Mouse (Mus musculus) kidney, embryonic 16.5 days (tissue): ENCODE measurements around the gene Cracr2a. TPM values are rescaled to one million over a fixed set of nuclear protein-coding genes. Genes with fewer than 3 reads are reported as not detected.

Experiments used
- ATAC-seq: fragments of 200-750 bp; cut with Nextera tagmentation; 2 replicates; pipeline ENCODE4 v1.8.0; 2017; ENCODE audit warnings: moderate TSS enrichment; ENCODE audit not compliant: low FRiP score, low TSS enrichment
- H3K27ac ChIP-seq: fragments of 300-500 bp; sonication (generic); 2 replicates; pipeline ENCODE4 v1.5.1; 2014; ENCODE audit warnings: low read length
- H3K27me3 ChIP-seq: fragments of 300-500 bp; sonication (generic); 2 replicates; pipeline ENCODE4 v1.6.1; 2014; ENCODE audit warnings: low read length, control low read depth, mixed read lengths; ENCODE audit not compliant: insufficient read depth
- H3K36me3 ChIP-seq: fragments of 300-500 bp; sonication (generic); 2 replicates; pipeline ENCODE4 v1.6.1; 2014; ENCODE audit warnings: low read length, control low read depth, mixed read lengths; ENCODE audit not compliant: insufficient read depth
- H3K4me1 ChIP-seq: fragments of 300-500 bp; sonication (generic); 2 replicates; pipeline ENCODE4 v1.6.1; 2014; ENCODE audit warnings: low read length, control low read depth, mixed read lengths; ENCODE audit not compliant: insufficient read depth
- H3K4me2 ChIP-seq: fragments of 300-500 bp; sonication (generic); replicated peaks from 2 replicates; pipeline ENCODE4 v1.6.1; 2014; ENCODE audit warnings: low read depth, low read length
- H3K4me3 ChIP-seq: fragments of 300-500 bp; sonication (generic); 2 replicates; pipeline ENCODE4 v1.5.1; 2014; ENCODE audit warnings: mild to moderate bottlenecking, low read length
- H3K9ac ChIP-seq: fragments of 300-500 bp; sonication (generic); replicated peaks from 2 replicates; pipeline ENCODE4 v1.6.1; 2014; ENCODE audit warnings: low read length
- H3K9me3 ChIP-seq: fragments of 300-500 bp; sonication (generic); 2 replicates; pipeline ENCODE4 v1.6.1; 2016; ENCODE audit warnings: low read length, control low read depth
- WGBS: fragments of 180-500 bp; shearing (Covaris S2); extraction: QIAGEN DNeasy Blood & Tissue Kit; methylation state at CpG from one replicate; pipeline ENCODE4 v1.1.7; 2014; 5-methylcytosine and 5-hydroxymethylcytosine counted together
- polyA plus RNA-seq: library from polyadenylated mRNA; unstranded; fragments of >200 nt; fragmentation: Nextera tagmentation; extraction: Ambion mirVana; gene quantifications from 2 replicates; pipeline ENCODE4 v1.2.1, GENCODE M21; 2015

The Cracr2a gene
- polyA plus RNA-seq, 1 experiment from 2014 or later: 2.0 TPM

DNA sequence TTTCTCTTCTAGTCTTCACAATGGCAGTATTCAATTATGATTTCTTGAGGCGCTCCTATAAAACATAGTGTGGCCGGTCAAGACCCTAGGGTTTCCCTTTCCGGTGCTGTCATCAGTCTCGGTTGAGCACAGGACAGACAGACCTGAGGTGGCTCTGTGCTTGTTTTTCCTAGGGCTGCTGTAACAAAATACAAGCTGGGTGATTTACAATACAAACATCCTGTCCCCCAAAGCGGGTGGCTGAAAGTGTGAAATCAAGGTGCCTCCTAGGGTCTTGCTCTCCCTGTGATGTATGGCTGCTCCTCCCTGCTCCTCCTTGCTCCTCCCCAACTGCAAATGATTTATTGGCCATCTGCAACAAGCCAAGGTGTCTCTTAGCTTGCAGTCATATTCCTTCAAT is 17.7 kb downstream of the Cracr2a start:
- 13% methylated on average over 5 of the region's 5 CpGs for WGBS
- no peak overlapping the region for H3K4me3 ChIP-seq
- H3K4me2 ChIP-seq: no peak overlapping the region
- H3K4me1 ChIP-seq: peaks cover 26% of the 10 kb centered on the region
- no peaks in the 10 kb centered on the region for H3K27me3 ChIP-seq
- no peak overlapping the region for H3K27ac ChIP-seq
- no peaks in the 10 kb centered on the region for H3K36me3 ChIP-seq
- H3K9me3 ChIP-seq: no peaks in the 10 kb centered on the region
- ATAC-seq: peak; percentile 60; the same call in 1 of the 2 replicates
- H3K9ac ChIP-seq: no peak overlapping the region

DNA sequence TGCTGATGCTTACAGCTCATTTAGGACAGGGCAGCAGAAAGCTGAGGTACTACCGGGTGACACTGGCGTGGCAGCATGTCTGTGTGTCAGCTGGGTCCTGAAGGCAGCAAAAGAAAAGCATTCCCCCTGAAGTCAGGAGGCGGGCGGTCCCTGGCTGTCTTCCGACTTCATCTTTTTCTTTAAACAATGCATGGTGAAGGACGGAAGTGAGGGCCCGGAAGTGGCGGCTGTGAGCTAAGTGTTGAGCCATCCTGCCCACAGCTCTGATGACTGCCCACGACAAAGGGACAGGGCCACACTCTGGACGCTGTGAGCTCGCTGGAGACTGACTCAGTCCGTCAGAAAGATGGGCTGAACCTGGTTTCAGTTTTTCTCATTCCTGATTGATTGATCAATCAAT is 20.8 kb downstream of the Cracr2a start:
- peak overlapping the region; percentile 31; the same call in 1 of the 2 replicates for H3K9ac ChIP-seq
- H3K36me3 ChIP-seq: no peaks in the 10 kb centered on the region
- ATAC-seq: no peak; the same call in 1 of the 2 replicates
- peak overlapping the region; percentile 55 for H3K4me2 ChIP-seq
- no peaks in the 10 kb centered on the region for H3K27me3 ChIP-seq
- H3K9me3 ChIP-seq: no peaks in the 10 kb centered on the region
- H3K27ac ChIP-seq: no peak overlapping the region
- WGBS: 50% methylated on average over 12 of the region's 12 CpGs
- H3K4me1 ChIP-seq: peaks cover 26% of the 10 kb centered on the region
- H3K4me3 ChIP-seq: peak overlapping the region; percentile 28

DNA sequence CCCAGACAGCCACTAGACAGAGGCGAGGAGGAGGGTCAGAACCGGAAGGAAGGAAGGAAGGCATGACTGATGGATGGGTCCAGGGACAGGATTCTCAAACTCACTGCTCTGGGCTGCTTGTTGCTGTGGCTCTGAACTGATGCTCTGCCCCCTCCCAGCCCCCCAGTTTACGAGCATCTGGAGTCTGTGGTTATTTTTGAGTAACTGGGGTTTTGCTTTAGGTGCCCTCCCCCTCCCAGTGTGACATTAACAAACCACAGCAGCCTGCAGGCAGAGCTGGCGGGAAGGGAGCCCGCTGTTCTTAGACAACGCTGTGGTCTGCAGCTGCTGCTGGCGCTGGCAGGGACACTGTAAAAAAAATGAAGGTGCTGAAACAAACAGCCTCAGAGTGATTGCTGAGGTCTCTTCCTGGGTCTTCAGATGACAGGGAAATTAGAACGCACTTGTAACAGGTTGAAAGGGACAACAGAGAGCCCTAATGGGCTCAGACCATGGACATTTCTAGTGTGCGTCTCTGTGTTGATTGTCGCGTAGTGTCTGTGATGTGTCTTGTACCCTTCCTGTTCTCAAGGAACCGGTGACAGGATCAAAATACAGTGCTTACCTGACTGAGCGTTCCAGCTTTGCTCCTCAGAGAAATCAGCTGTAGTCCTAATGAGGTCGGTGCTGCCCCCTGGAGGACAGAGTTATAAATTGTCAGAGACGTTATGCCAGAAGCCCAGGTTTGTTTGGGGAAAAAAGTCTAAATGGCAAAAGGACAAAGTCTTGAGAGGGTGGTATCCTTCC is 21.4 kb downstream of the Cracr2a start:
- no peaks in the 10 kb centered on the region for H3K27me3 ChIP-seq
- no peaks in the 10 kb centered on the region for H3K36me3 ChIP-seq
- H3K4me3 ChIP-seq: peak overlapping the region; percentile 28
- peak overlapping the region; percentile 55 for H3K4me2 ChIP-seq
- peak overlapping the region; percentile 31 for H3K9ac ChIP-seq
- WGBS: 4% methylated on average over 15 of the region's 15 CpGs
- H3K27ac ChIP-seq: no peak overlapping the region
- peak; percentile 35; the same call in 1 of the 2 replicates for ATAC-seq
- no peaks in the 10 kb centered on the region for H3K9me3 ChIP-seq
- H3K4me1 ChIP-seq: peaks cover 25% of the 10 kb centered on the region

DNA sequence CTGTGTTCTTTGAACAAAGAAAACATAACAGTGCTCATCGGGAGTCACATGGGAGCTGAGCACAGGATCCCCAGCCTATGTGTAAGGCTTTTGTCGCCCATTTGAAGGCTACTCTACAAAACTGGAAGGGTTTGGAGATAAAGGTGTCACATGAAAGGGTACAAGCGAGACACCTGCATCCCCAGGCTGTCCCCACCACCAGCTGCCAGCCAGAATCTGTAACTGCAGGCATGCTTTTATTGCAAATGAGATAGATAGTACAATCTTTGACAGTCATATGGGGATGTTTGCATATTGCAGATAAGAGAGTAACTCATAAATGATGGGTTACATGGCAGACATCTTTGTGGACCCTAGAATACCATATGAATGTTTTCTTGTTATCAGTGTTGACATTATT is 30.3 kb downstream of the Cracr2a start:
- H3K4me3 ChIP-seq: no peak overlapping the region
- no peak overlapping the region for H3K27ac ChIP-seq
- ATAC-seq: no peak
- no peak overlapping the region for H3K9ac ChIP-seq
- no peaks in the 10 kb centered on the region for H3K36me3 ChIP-seq
- H3K4me2 ChIP-seq: no peak overlapping the region
- WGBS: 76% methylated on average over 3 of the region's 3 CpGs
- no peaks in the 10 kb centered on the region for H3K9me3 ChIP-seq
- no peaks in the 10 kb centered on the region for H3K27me3 ChIP-seq
- no peaks in the 10 kb centered on the region for H3K4me1 ChIP-seq

DNA sequence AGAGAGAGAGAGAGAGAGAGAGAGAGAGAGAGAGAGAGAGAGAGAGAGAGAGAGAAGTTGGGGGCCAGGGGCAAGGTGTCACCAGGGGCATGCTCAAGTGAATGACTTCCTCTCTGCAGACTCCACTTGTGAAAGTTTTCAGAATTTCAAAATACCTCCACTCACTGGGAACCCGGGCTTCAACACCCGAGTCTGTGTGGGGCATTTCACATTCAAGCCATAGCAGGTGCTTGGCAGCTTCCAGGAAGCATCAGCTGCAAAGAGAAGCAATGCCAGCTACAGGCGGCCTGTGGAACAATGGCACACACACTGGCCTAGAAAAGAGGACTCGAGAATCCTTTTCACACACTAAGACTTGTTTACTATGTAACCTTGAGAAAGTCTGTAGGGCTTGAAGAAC is 32.3 kb downstream of the Cracr2a start:
- no peak for ATAC-seq

DNA sequence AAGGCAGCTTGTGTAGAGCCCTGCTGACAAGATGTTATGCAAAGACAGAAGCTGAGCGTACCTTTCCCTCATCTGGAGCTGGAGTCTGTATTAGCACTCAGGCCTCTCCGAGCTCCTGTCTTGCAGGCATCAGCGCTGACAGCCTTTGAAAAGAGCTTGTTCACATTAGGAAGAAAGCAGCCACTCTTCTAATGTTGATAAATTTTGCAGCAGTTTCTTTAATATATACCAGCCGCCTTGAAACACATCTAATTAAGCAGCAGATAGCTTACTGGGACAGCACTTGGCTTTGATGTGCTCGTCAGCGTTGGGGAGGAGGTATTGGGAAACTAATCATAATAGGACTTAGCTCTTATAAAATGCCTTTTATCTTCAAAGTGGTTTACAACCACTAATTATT is 38.1 kb downstream of the Cracr2a start:
- no peak for ATAC-seq
- 46% methylated on average over 6 of the region's 6 CpGs for WGBS

More for the DNA sequence above, 32.3 kb downstream of the Cracr2a start:
- Histone ChIP-seq H3K27me3 (no peaks in the 10 kb centered on the region), H3K9ac (no peak overlapping the region), H3K4me1 (no peaks in the 10 kb centered on the region), H3K4me3 (no peak overlapping the region), H3K27ac (no peak overlapping the region), H3K9me3 (no peaks in the 10 kb centered on the region), H3K36me3 (no peaks in the 10 kb centered on the region), H3K4me2 (no peak overlapping the region)
- 68% methylated on average over 4 of the region's 4 CpGs for WGBS

DNA sequence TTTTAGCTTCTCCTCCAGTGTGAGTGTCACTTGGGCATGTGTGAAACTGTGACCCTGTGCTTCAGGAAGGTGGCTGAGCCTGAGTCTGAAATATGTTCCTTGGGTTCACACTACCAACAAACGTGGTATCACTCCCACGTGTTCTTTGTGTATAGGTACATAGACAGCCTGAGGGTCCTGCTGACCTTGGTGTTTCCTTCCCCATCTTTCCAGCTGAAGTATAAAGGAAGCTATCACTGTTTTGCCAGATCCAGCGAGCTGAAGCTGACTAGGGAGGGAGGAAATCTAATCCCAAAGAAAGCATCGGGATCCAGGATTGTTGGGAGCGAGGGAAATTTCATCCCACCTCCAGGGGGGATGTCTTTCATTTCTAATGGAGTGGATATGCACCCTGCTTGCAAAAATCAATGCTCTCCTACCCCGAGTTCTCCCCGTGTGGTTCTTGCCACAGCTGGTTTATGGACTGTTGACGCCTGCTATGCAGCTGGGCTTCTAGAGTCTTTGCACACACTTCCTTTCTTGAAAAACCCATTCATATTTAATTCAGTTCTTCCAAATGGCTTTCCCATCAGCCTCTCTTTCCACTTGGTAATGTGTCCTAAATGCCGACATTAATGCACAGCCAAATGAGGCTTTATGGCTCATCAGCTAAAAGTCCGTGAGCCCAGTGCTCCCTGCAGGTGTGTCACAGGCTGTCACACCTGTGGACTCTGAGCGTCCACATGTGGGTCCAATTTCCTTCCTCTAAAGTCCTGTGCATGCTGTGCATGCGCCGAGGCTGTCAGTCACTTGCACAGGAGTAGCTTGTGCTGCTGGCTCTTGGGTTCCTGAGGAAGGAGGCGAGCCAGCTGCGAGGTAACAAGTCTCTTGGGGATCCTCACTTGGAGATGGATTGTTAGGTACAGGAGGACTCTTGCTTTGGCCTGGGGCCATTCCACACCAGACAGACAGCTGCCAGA is 44.2 kb downstream of the Cracr2a start:
- H3K9ac ChIP-seq: no peak overlapping the region
- peak overlapping the region; percentile 77 for H3K27ac ChIP-seq
- ATAC-seq: peak; percentile 68
- H3K27me3 ChIP-seq: no peaks in the 10 kb centered on the region
- peaks cover 14% of the 10 kb centered on the region; the same call in 1 of the 2 replicates for H3K4me1 ChIP-seq
- no peaks in the 10 kb centered on the region for H3K9me3 ChIP-seq
- 0 out of 2 replicates have a peak overlapping the region, but pooled peaks have one; percentile 8 for H3K4me2 ChIP-seq
- WGBS: 31% methylated on average over 15 of the region's 15 CpGs
- no peak overlapping the region for H3K4me3 ChIP-seq
- no peaks in the 10 kb centered on the region for H3K36me3 ChIP-seq

More for the DNA sequence above, 38.1 kb downstream of the Cracr2a start:
- Histone ChIP-seq H3K4me3 (no peak overlapping the region), H3K4me2 (no peak overlapping the region), H3K36me3 (no peaks in the 10 kb centered on the region), H3K27me3 (no peaks in the 10 kb centered on the region), H3K27ac (no peak overlapping the region), H3K4me1 (no peaks in the 10 kb centered on the region), H3K9me3 (no peaks in the 10 kb centered on the region), H3K9ac (no peak overlapping the region)

DNA sequence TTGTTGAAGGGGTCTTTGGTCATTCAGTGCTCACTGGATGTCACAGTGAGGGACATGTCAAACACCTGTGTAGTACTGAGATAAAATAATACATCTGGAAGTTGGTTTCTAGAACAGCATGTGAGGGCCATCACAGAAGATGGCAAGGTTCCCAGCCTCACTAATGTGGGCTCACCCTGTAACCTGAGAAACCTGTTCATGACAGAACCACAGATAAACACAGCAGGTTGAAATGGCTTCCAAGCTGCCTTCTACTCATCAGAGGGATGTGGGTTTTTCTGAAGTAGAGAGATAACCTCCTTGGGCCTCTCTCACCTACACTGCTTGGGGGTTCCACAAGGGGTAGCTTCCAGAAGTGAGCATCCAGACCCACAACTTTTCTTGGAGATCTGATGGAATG is 48.5 kb downstream of the Cracr2a start:
- no peaks in the 10 kb centered on the region for H3K9me3 ChIP-seq
- peaks cover 13% of the 10 kb centered on the region; the same call in 1 of the 2 replicates for H3K4me1 ChIP-seq
- H3K4me2 ChIP-seq: no peak overlapping the region
- H3K4me3 ChIP-seq: no peak overlapping the region
- no peak overlapping the region for H3K9ac ChIP-seq
- H3K27me3 ChIP-seq: no peaks in the 10 kb centered on the region
- H3K27ac ChIP-seq: no peak overlapping the region
- no peak for ATAC-seq
- H3K36me3 ChIP-seq: no peaks in the 10 kb centered on the region

DNA sequence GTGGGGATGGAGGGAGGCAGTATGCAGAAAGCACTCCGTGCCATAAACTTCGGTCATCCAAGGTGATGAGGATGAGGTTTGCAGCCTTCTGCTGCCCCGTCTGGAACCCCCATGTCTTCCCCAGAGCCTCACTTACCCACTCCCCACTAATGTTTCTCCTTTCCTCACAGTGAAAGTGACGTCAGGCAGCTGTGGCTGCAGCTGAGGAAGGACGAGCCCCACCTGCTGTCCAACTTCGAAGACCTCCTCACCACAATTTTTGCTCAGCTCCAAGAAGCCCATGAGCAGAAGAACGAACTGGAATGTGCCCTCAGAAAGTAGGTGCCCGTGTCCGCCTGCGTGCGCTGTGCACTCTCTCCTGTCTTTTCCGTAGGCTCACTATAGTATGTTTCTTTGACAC is 50.1 kb downstream of the Cracr2a start:
- H3K9ac ChIP-seq: no peak overlapping the region
- H3K36me3 ChIP-seq: no peaks in the 10 kb centered on the region
- no peak overlapping the region for H3K4me3 ChIP-seq
- 70% methylated on average over 12 of the region's 12 CpGs for whole genome bisulfite sequencing
- H3K4me1 ChIP-seq: no peaks in the 10 kb centered on the region
- no peaks in the 10 kb centered on the region for H3K27me3 ChIP-seq
- no peak for ATAC-seq
- no peak overlapping the region for H3K4me2 ChIP-seq
- no peaks in the 10 kb centered on the region for H3K9me3 ChIP-seq
- no peak overlapping the region for H3K27ac ChIP-seq
